Mouse (Mus musculus): Measurements from ENCODE around the gene Slc8a2.

Slc8a2 gene

GRCm38 (mm10) chr7:16172141-16172581 lies 42.5 kb downstream of the Slc8a2 start:
- no peak for DNase-seq (ENCODE audit: low read depth, low spot score)

- no peak for DNase-seq (ENCODE audit: low read depth, low spot score)
Measured at GRCm38 (mm10) chr7:16172586-16173140, 43.0 kb downstream of the Slc8a2 start.

GRCm38 (mm10) chr7:16173146-16173545 lies 43.5 kb downstream of the Slc8a2 start:
- no peak for DNase-seq (ENCODE audit: low read depth, low spot score)

GRCm38 (mm10) chr7:16174597-16175541 lies 45.2 kb downstream of the Slc8a2 start, which contains the start of gene Meis3:
Gene Meis3 (plus strand): TSS chr7:16175090.
- DNase-seq (ENCODE audit: low read depth, low spot score) = no peak

GRCm38 (mm10) chr7:16175542-16175931 lies 45.9 kb downstream of the Slc8a2 start:
- DNase-seq (ENCODE audit: low read depth, low spot score) = no peak

GRCm38 (mm10) chr7:16178114-16178513 lies 48.5 kb downstream of the Slc8a2 start:
- no peak for DNase-seq (ENCODE audit: low read depth, low spot score)

GRCm38 (mm10) chr7:16183663-16184062 lies 54.0 kb downstream of the Slc8a2 start:
- DNase-seq (ENCODE audit: low read depth, low spot score) = no peak

GRCm38 (mm10) chr7:16187494-16187893 lies 57.9 kb downstream of the Slc8a2 start:
- DNase-seq (ENCODE audit: low read depth, low spot score) = no peak

- peak; percentile 64 for DNase-seq (ENCODE audit: low read depth, low spot score)
Measured at GRCm38 (mm10) chr7:16192315-16192714, 62.7 kb downstream of the Slc8a2 start.

- DNase-seq (ENCODE audit: low read depth, low spot score) = no peak
Measured at GRCm38 (mm10) chr7:16193702-16194101, 64.1 kb downstream of the Slc8a2 start.

- DNase-seq (ENCODE audit: low read depth, low spot score) = no peak
Measured at GRCm38 (mm10) chr7:16196616-16197015, 67.0 kb downstream of the Slc8a2 start.

GRCm38 (mm10) chr7:16197166-16197565 lies 67.5 kb downstream of the Slc8a2 start:
- no peak for DNase-seq (ENCODE audit: low read depth, low spot score)

- no peak for DNase-seq (ENCODE audit: low read depth, low spot score)
Measured at GRCm38 (mm10) chr7:16198540-16198939, 68.9 kb downstream of the Slc8a2 start.

- no peak for DNase-seq (ENCODE audit: low read depth, low spot score)
Measured at GRCm38 (mm10) chr7:16201136-16201535, 71.5 kb downstream of the Slc8a2 start.

- DNase-seq (ENCODE audit: low read depth, low spot score) = no peak
Measured at GRCm38 (mm10) chr7:16202756-16203504, 73.3 kb downstream of the Slc8a2 start.

- no peak for DNase-seq (ENCODE audit: low read depth, low spot score)
Measured at GRCm38 (mm10) chr7:16203505-16203903, 73.9 kb downstream of the Slc8a2 start.

GRCm38 (mm10) chr7:16204791-16205190 lies 75.2 kb downstream of the Slc8a2 start:
- DNase-seq (ENCODE audit: low read depth, low spot score) = no peak

GRCm38 (mm10) chr7:16207076-16207475 lies 77.5 kb downstream of the Slc8a2 start:
- no peak for DNase-seq (ENCODE audit: low read depth, low spot score)

- DNase-seq (ENCODE audit: low read depth, low spot score) = no peak
Measured at GRCm38 (mm10) chr7:16207496-16207895, 77.9 kb downstream of the Slc8a2 start.

GRCm38 (mm10) chr7:16208781-16209665 lies 79.4 kb downstream of the Slc8a2 start:
- DNase-seq (ENCODE audit: low read depth, low spot score) = no peak

All from c-Kit-negative CD71-positive TER-119-positive erythroid progenitor cells, embryonic 14.5 days (primary cell).